11 mouse cellular contexts compared by ENCODE assay signal in genomic region chr17:13769256-13769655, GRCm38 (mm10). TPM values are rescaled to one million over a fixed set of nuclear protein-coding genes. Genes with fewer than 3 reads are reported as not detected.
DNase-seq lines count a peak whose midpoint lies in the region; ATAC-seq and TF ChIP-seq lines count a peak whose summit lies in the region.
"Had no signal": no experiment of that assay in that cellular context is flagged by ENCODE, and none has a peak within 500 bp of the region (broad histone marks: within the 10 kb centered on the region; RNA-seq: fewer than 3 reads in every experiment).

No protein-coding gene starts in this region.

- no peak for TF ChIP-seq POLR2A in thymus, adult 2 months (IDR thresholded peaks at IDR 0.05; ENCODE audit: control insufficient read depth, extremely low read depth, insufficient read depth, low read length, poor library complexity)
- no peak for TF ChIP-seq POLR2A in small intestine, adult 2 months (IDR thresholded peaks at IDR 0.05; ENCODE audit: low read depth, low read length)

- WGBS in kidney, embryonic 15.5 days = 94% methylated on average over 3 of the region's 3 CpGs
- 97% methylated on average over 3 of the region's 3 CpGs for WGBS in thymus, adult 2 months
- 95% methylated on average over 3 of the region's 3 CpGs for WGBS in small intestine, adult 2 months

- H3K27ac ChIP-seq in kidney, embryonic 15.5 days = no peak overlapping the region
- no peak overlapping the region for H3K27ac ChIP-seq in thymus, adult 2 months (ENCODE audit: control insufficient read depth, insufficient read depth, low read length)
- H3K27ac ChIP-seq in small intestine, adult 2 months (ENCODE audit: insufficient read depth, low read depth, low read length) = peak overlapping the region; percentile 80; the same call in 1 of the 2 replicates
- H3K27ac ChIP-seq: hindbrain, embryonic 12.5 days had no signal

- H3K9ac ChIP-seq in kidney, embryonic 15.5 days = no peak overlapping the region
- H3K9ac ChIP-seq: hindbrain, embryonic 12.5 days had no signal

- H3K36me3 ChIP-seq in kidney, embryonic 15.5 days = no peaks in the 10 kb centered on the region
- H3K36me3 ChIP-seq in thymus, adult 2 months (ENCODE audit: control insufficient read depth, insufficient read depth, low read length) = no peaks in the 10 kb centered on the region
- no peaks in the 10 kb centered on the region; the same call in 1 of the 2 replicates for H3K36me3 ChIP-seq in small intestine, adult 2 months (ENCODE audit: control insufficient read depth, insufficient read depth, low read length)
- H3K36me3 ChIP-seq: hindbrain, embryonic 12.5 days had no signal

- no peak for ATAC-seq in kidney, embryonic 15.5 days (replicated peaks; ENCODE audit: low FRiP score)

- 0 out of 2 replicates have a peak, but pooled peaks cover 3% of the 10 kb centered on the region for H3K4me1 ChIP-seq in kidney, embryonic 15.5 days
- H3K4me1 ChIP-seq in thymus, adult 2 months (replicated peaks; ENCODE audit: control insufficient read depth, insufficient read depth, low read length) = no peaks in the 10 kb centered on the region
- H3K4me1 ChIP-seq in small intestine, adult 2 months (ENCODE audit: control insufficient read depth, insufficient read depth, insufficient read length, low read length) = peaks cover 6% of the 10 kb centered on the region; the same call in 1 of the 2 replicates

- H3K9me3 ChIP-seq in kidney, embryonic 15.5 days (replicated peaks) = no peaks in the 10 kb centered on the region

- no peak overlapping the region for H3K4me2 ChIP-seq in kidney, embryonic 15.5 days
- H3K4me2 ChIP-seq: hindbrain, embryonic 12.5 days had no signal

- no peak for TF ChIP-seq CTCF in thymus, adult 2 months (IDR thresholded peaks at IDR 0.05; ENCODE audit: borderline replicate concordance, control insufficient read depth, extremely low read depth, insufficient read depth, low read length, poor library complexity)
- no peak for TF ChIP-seq CTCF in small intestine, adult 2 months (IDR thresholded peaks at IDR 0.05; ENCODE audit: extremely low read depth, insufficient read length, insufficient replicate concordance, low read depth, low read length)

- DNase-seq in kidney, adult 9 months = peak; percentile 57
- peak; percentile 9 for DNase-seq in thymus, adult 2 months
- DNase-seq in thymus, postnatal 36 days = no peak
- peak; percentile 78 for DNase-seq in R1 (ENCODE audit: low read depth, low spot score)
- no peak for DNase-seq in urinary bladder, adult 18-20 months (ENCODE audit: low spot score in 2 of 2)
- DNase-seq: cerebellum, adult 18-20 months; gastrocnemius, postnatal 36 days had no signal

- H3K4me3 ChIP-seq in kidney, embryonic 15.5 days (replicated peaks) = no peak overlapping the region
- no peak overlapping the region for H3K4me3 ChIP-seq in thymus, adult 2 months (ENCODE audit: control insufficient read depth, insufficient read depth, low read length)
- H3K4me3 ChIP-seq in small intestine, adult 2 months (ENCODE audit: low read depth, low read length) = no peak overlapping the region
- H3K4me3 ChIP-seq: erythroblast, embryonic 14.5 days; hindbrain, embryonic 12.5 days had no signal

- no peaks in the 10 kb centered on the region for H3K27me3 ChIP-seq in kidney, embryonic 15.5 days
- no peaks in the 10 kb centered on the region for H3K27me3 ChIP-seq in thymus, adult 2 months (ENCODE audit: control insufficient read depth, insufficient read depth, low read length)
- H3K27me3 ChIP-seq in small intestine, adult 2 months (ENCODE audit: control insufficient read depth, insufficient read depth, low read length) = no peaks in the 10 kb centered on the region
- H3K27me3 ChIP-seq: hindbrain, embryonic 12.5 days had no signal

RNA-seq across cellular contexts. Expression of gene Tcte2, which starts 7.6 kb away (rescaled TPM):
- polyA plus RNA-seq in kidney, embryonic 15.5 days (2015; fragmentation: Nextera tagmentation; extraction: Ambion mirVana) = 2.8 and 3.2 TPM in 2 replicates
- 0.61 and 0.71 TPM in 2 replicates for polyA plus RNA-seq in thymus, adult 2 months (2012; rRNA removed)
- polyA plus RNA-seq in small intestine, adult 2 months (2012; rRNA removed) = 0.44 and 0.65 TPM in 2 replicates
- polyA plus RNA-seq: erythroblast, embryonic 14.5 days had no signal

RNA-seq across cellular contexts. Expression of gene Afdn, which starts 8.9 kb away (rescaled TPM):
- polyA plus RNA-seq in kidney, embryonic 15.5 days (2015; fragmentation: Nextera tagmentation; extraction: Ambion mirVana) = 76.5 and 81.2 TPM in 2 replicates
- polyA plus RNA-seq in thymus, adult 2 months (2012; rRNA removed) = 7.7 and 11.6 TPM in 2 replicates
- 14.6 and 41.9 TPM in 2 replicates for polyA plus RNA-seq in small intestine, adult 2 months (2012; rRNA removed)
- polyA plus RNA-seq: erythroblast, embryonic 14.5 days had no signal

Comparison
In these comparisons a context has a peak if more than half of its experiments do, and no peak if none do; other contexts are left out.
1. DNase-seq: peak in kidney, adult 9 months (single experiment), thymus, adult 2 months (single experiment) and R1 (single experiment); none in thymus, postnatal 36 days (0 of 2) and urinary bladder, adult 18-20 months (0 of 2).